Mouse (Mus musculus) ES-Bruce4 (cell line): Measurements from ENCODE around the gene Lbx2.

ENCODE experiments used
- CTCF ChIP-seq: IDR thresholded peaks from one replicate; pipeline ENCODE4 v1.8.1; 2011; ENCODE audit warnings: low read depth, low read length
- EP300 ChIP-seq: IDR thresholded peaks from 2 replicates; pipeline ENCODE4 v1.6.1; 2011; ENCODE audit warnings: low read depth, low read length; ENCODE audit not compliant: insufficient read depth
- POLR2A ChIP-seq: IDR thresholded peaks from one replicate; pipeline ENCODE4 v1.8.1; 2011; ENCODE audit warnings: low read length; ENCODE audit not compliant: insufficient read depth

DNA sequence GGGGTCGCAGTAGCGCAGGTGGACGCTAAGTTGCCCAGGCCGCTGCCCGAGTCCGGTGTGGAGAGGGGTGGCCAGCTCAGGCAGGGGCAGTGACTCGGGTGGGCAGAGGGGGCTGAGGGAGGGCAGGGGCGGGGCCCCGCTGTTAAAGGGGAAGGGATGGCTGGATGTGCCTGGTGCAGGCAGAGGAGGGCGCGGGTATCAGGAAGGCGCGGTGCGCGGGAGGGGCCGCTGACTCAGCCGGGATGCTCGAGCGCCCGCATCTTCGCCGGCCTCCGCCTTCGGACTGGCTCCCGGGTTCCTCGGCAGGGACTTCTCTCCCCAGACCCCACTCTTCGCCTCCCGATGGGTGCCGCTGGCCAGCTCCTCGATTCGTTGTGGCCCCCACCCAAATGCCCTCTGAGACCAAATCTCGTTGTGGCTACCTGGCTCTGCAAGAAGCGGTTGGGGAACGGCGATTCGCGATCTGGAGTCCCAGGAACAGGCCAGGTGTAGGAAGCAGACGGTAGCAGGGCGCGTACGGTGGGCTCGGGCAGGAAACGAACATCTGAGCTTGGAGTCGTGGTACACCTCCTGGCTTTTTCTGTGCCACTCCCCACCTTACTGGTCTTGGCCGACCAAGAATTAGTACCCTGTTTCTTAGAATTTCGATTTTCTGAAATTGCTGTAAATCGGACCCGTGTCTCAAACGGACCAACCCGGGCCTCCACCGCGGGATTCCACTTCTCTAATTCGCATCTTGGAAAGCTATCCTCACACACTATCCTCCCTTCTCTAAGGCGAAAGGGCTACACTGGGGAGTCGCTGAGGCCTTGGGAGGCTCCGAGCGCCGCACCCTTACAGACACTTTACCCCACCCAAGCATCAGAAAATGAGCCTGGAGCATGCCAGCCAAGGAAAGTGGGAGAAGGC lies 15.6 kb upstream of the Lbx2 start:
- no peak for TF ChIP-seq CTCF
- no peak for TF ChIP-seq EP300
- no peak for TF ChIP-seq POLR2A
